Mouse (Mus musculus) embryonic facial prominence, embryonic 11.5 days (tissue): ENCODE measurements around the gene Col5a1. TPM values are rescaled to one million over a fixed set of nuclear protein-coding genes. Genes with fewer than 3 reads are reported as not detected.

ENCODE experiments used
- ATAC-seq: fragments of 200-750 bp; cut with Nextera tagmentation; replicated peaks from 2 replicates; pipeline ENCODE4 v1.8.0; 2017; ENCODE audit warnings: low read depth; ENCODE audit not compliant: insufficient number of reproducible peaks, low FRiP score, low TSS enrichment
- DNase-seq: peaks from one replicate; pipeline ENCODE4 v3.0.0-alpha.2; 2015; ENCODE audit warnings: low spot score
- H3K27ac ChIP-seq: fragments of 300-500 bp; sonication (generic); replicated peaks from 2 replicates; pipeline ENCODE4 v1.5.1; 2014; ENCODE audit warnings: mild to moderate bottlenecking, low read depth, low read length, control low read depth
- H3K27me3 ChIP-seq: fragments of 300-500 bp; sonication (generic); 2 replicates; pipeline ENCODE4 v1.6.1; 2014; ENCODE audit warnings: mild to moderate bottlenecking, low read length, moderate library complexity, mixed read lengths; ENCODE audit not compliant: control insufficient read depth, insufficient read depth
- H3K36me3 ChIP-seq: fragments of 300-500 bp; sonication (generic); replicated peaks from 2 replicates; pipeline ENCODE4 v1.6.1; 2014; ENCODE audit warnings: low read depth, mild to moderate bottlenecking, low read length, moderate library complexity, mixed read lengths; ENCODE audit not compliant: control insufficient read depth, insufficient read depth
- H3K4me1 ChIP-seq: fragments of 300-500 bp; sonication (generic); 2 replicates; pipeline ENCODE4 v1.6.1; 2014; ENCODE audit warnings: low read length, mixed read lengths; ENCODE audit not compliant: control insufficient read depth, insufficient read depth
- H3K4me2 ChIP-seq: fragments of 300-500 bp; sonication (generic); 2 replicates; pipeline ENCODE4 v1.6.1; 2014; ENCODE audit warnings: low read depth, mild to moderate bottlenecking, control low read depth, low read length, moderate library complexity
- H3K4me3 ChIP-seq: fragments of 300-500 bp; sonication (generic); 2 replicates; pipeline ENCODE4 v1.5.1; 2014; ENCODE audit warnings: low read depth, low read length, control low read depth
- H3K9ac ChIP-seq: fragments of 300-500 bp; sonication (generic); replicated peaks from 2 replicates; pipeline ENCODE4 v1.6.1; 2014; ENCODE audit warnings: mild to moderate bottlenecking, control low read depth, low read length
- H3K9me3 ChIP-seq: fragments of 300-500 bp; sonication (generic); replicated peaks from 2 replicates; pipeline ENCODE4 v1.6.1; 2016; ENCODE audit warnings: mild to moderate bottlenecking, low read length, inconsistent platforms, mixed read lengths; ENCODE audit not compliant: control insufficient read depth
- WGBS: fragments of 180-500 bp; shearing (Covaris S2); extraction: QIAGEN DNeasy Blood & Tissue Kit; methylation state at CpG from one replicate; pipeline ENCODE4 v1.1.7; 2014; 5-methylcytosine and 5-hydroxymethylcytosine counted together
- polyA plus RNA-seq: library from polyadenylated mRNA; unstranded; fragments of >200 nt; fragmentation: Nextera tagmentation; extraction: Ambion mirVana; gene quantifications from 2 replicates; pipeline ENCODE4 v1.2.1, GENCODE M21; 2014

The Col5a1 gene
- polyA plus RNA-seq, 1 experiment from 2014 or later = 29.0 TPM

DNA sequence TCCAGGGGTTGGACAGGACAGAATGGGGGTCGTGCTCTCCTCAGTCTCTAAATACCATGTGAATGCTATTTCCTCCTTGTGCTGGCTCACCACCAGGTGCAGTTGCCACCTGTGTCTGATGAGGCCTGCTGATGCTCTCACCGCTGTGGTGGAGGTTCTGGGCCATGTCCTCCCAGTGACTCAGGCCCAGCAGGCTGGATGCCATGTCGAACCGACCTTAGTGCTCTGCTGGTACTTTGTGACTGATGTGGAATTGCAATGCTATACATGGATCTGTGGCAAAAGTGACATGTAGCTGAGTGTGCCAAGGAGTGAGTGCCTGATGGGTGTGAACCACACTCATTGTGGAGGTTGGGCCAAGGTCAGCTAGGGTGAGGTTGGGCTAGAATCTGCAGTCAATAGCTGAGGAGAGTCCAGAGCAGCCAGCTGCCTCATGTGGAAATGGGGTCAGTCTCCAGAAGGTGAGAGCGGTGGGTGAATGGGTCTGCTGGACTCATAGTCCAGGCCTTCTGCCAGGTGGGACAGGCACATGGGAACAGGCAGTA, 44.3 kb downstream of the Col5a1 start:
- Histone ChIP-seq H3K27ac (no peak overlapping the region), H3K9me3 (no peaks in the 10 kb centered on the region), H3K4me1 (peaks cover 6% of the 10 kb centered on the region), H3K4me2 (no peak overlapping the region), H3K9ac (no peak overlapping the region), H3K27me3 (no peaks in the 10 kb centered on the region), H3K4me3 (no peak overlapping the region), H3K36me3 (no peaks in the 10 kb centered on the region)
- WGBS = 85% methylated on average over 5 of the region's 5 CpGs
- no peak for ATAC-seq
- DNase-seq = no peak

DNA sequence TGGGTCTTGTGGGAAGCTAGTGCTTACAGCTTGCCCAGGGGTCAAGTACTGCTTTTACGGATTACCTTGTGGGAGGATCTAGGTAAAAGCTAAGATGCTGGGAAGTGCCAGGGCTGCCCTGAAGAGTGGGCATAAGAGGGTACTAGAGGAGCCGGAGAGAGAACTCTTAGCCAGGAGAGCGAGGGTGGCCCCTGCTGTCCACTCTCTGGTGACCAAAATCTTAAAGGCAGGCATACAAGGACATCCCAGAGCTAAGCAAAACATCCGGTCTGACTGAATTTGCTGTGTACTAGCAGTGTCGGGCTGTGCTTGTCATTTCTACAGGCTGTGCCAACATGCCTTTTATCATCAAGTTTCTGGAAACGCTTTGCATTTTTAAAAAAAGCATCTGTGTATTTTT, 44.9 kb downstream of the Col5a1 start:
- H3K27ac ChIP-seq = no peak overlapping the region
- no peak for ATAC-seq

DNA sequence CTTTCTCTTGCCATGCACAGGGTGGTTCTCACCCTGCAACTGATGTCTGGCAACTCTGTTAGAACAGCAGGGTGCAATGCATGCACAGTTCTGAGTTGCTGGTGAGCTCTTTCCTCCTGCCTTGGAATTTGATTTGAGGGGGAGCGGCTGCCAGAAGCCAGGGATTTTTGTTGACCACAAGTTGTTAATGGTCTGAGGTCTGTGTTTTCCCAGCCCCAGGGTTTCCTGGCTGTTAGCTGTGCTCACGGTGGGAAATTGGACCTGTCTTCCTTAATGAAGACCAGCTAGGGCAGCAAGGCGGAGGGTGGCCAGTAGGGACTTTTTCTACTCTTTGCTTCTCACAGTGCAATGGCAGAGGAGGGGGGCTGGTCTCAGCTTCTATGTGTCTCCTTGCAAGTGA, 45.7 kb downstream of the Col5a1 start:
- H3K4me3 ChIP-seq = no peak overlapping the region
- H3K4me1 ChIP-seq = peaks cover 6% of the 10 kb centered on the region
- DNase-seq (peak; percentile 79), ATAC-seq (0 out of 2 replicates have a peak, but pooled peaks have one; percentile 51)
- no peak overlapping the region for H3K4me2 ChIP-seq
- no peaks in the 10 kb centered on the region for H3K9me3 ChIP-seq
- H3K36me3 ChIP-seq = no peaks in the 10 kb centered on the region
- peak overlapping the region; percentile 56 for H3K27ac ChIP-seq
- no peaks in the 10 kb centered on the region for H3K27me3 ChIP-seq
- H3K9ac ChIP-seq = no peak overlapping the region
- WGBS = 13% methylated on average over 3 of the region's 3 CpGs

More for the DNA sequence above, 44.9 kb downstream of the Col5a1 start:
- Histone ChIP-seq H3K27me3 (no peaks in the 10 kb centered on the region), H3K4me2 (no peak overlapping the region), H3K36me3 (no peaks in the 10 kb centered on the region), H3K4me3 (no peak overlapping the region), H3K4me1 (peaks cover 6% of the 10 kb centered on the region), H3K9me3 (no peaks in the 10 kb centered on the region), H3K9ac (no peak overlapping the region)
- no peak for DNase-seq
- 80% methylated on average over 6 of the region's 6 CpGs for WGBS

DNA sequence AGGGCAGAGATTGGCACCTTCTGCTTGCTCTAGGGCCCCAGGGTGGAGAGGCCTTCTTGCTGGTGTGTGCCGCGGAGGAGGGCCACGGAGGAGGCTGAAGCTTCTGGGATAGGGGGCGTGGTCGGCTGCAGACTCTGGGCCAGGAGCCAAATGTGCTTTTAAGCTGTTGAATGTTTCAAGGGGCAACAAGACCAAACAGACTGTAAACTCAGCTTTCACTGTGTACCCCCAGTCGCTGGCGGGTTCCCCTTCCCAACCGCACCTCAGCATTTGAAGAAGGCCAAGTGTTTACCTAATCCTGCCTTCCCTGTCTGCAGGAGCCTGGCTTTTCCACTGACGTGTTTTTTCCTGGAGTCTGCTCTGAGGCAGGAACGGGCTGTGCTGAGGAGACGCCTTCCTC, 48.0 kb downstream of the Col5a1 start:
- Histone ChIP-seq H3K4me2 (no peak overlapping the region), H3K4me3 (no peak overlapping the region), H3K27ac (peak overlapping the region; percentile 56), H3K9ac (no peak overlapping the region), H3K27me3 (no peaks in the 10 kb centered on the region), H3K36me3 (no peaks in the 10 kb centered on the region), H3K9me3 (no peaks in the 10 kb centered on the region), H3K4me1 (peaks cover 6% of the 10 kb centered on the region)
- 61% methylated on average over 11 of the region's 11 CpGs for WGBS
- DNase-seq (peak; percentile 11), ATAC-seq (no peak)

DNA sequence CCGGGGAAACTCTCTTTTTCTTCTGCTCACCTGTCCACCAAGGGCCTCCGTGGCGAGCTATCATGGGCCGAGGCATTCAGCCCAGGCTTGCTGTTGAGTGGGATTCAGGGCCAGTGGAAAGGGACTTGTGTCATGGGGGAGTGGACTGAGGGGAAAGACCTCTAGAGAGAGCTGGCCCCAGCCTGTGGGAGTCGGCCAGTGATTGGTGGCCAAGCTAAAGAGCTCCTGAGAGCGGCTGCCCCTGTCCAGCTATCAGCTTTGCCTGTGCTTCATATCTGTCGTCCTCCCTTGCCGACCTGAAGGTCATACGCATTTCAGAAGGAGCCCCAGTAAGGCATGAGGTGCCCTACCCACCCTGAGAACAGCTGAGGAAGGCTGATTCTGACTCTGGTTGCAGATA, 48.6 kb downstream of the Col5a1 start:
- Histone ChIP-seq H3K4me2 (no peak overlapping the region), H3K9me3 (no peaks in the 10 kb centered on the region), H3K9ac (no peak overlapping the region), H3K27ac (peak overlapping the region; percentile 56; the same call in 1 of the 2 replicates), H3K27me3 (no peaks in the 10 kb centered on the region), H3K4me3 (no peak overlapping the region), H3K36me3 (no peaks in the 10 kb centered on the region), H3K4me1 (peaks cover 6% of the 10 kb centered on the region)
- WGBS = 81% methylated on average over 9 of the region's 9 CpGs
- no peak for DNase-seq
- no peak for ATAC-seq

DNA sequence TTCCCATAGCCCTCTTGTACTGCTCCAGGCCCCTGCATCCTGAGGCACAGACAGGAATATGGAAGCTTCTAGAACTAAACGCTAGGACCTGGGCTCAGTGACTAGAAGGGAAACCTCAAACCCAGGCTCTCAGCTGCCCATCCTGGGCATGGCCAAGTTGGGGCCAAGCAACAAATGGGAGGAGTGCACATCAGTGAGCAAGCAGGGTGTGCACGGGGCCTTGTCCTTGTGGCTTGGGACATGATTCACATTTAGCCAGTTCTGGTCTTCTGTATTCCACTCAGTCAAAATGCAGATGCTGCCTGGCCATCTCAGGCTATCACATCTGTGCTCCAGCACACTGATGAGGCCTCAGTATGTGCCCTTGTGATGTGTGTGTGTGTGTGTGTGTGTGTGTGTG, 49.2 kb downstream of the Col5a1 start:
- ATAC-seq (no peak), DNase-seq (no peak)
- H3K4me1 ChIP-seq = peaks cover 6% of the 10 kb centered on the region
- H3K4me2 ChIP-seq = no peak overlapping the region
- H3K9ac ChIP-seq = no peak overlapping the region
- H3K36me3 ChIP-seq = no peaks in the 10 kb centered on the region
- no peak overlapping the region for H3K27ac ChIP-seq
- no peak overlapping the region for H3K4me3 ChIP-seq
- no peaks in the 10 kb centered on the region for H3K27me3 ChIP-seq
- 96% methylated on average over 2 of the region's 2 CpGs for WGBS
- no peaks in the 10 kb centered on the region for H3K9me3 ChIP-seq

DNA sequence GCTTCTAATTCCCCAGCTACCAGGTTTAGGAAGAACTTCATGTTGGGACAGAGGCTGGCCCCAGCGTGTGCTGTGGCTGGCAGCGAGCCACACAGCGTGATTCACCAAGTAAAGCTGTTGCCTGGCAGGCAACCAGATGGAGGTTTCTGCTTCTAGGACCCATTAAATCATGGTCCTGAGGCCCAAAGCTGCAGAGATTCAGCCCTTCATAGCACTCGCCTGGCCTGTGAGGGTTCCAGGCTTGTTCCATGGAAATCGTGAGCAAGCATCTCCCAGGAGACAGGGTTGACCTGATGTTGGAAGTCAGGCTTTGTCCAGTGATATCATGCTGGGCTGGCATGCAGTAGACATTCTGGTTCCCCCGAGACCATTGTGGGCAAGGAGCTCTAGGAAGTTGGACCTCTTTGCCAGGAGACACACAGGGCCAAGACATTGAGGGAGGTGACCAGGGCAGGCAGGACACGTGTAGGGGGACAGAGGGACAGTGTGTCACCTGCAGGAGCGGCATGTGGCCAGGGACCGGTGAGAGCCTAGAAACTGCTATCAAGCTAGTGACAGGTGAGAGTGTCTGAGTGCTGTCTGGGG, 50.5 kb downstream of the Col5a1 start:
- Histone ChIP-seq H3K9ac (no peak overlapping the region), H3K4me1 (peaks cover 6% of the 10 kb centered on the region), H3K27me3 (no peaks in the 10 kb centered on the region), H3K4me3 (no peak overlapping the region), H3K36me3 (no peaks in the 10 kb centered on the region), H3K9me3 (no peaks in the 10 kb centered on the region), H3K4me2 (no peak overlapping the region), H3K27ac (no peak overlapping the region)
- 88% methylated on average over 9 of the region's 9 CpGs for WGBS
- DNase-seq = no peak
- ATAC-seq = no peak

DNA sequence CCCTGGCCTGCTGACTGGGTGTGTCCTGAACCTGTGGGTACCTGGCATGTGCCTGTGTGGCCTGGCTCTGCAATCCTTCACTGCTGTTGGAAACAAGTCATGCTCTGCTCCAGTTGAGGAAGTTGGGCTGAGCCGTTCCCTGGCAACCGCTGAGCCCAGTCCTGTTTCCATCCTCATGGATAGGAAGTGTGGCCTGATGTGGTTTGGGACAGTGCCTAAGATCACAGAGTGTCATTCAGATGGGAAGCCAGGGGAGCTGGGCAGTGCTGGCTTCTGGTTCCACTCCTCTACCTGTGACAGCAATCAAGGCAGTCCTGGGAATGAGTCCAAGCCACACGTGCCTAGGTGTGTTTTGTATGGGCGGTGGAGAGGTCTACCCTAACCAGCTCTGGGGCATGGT, 53.2 kb downstream of the Col5a1 start:
- Histone ChIP-seq H3K9me3 (no peaks in the 10 kb centered on the region), H3K4me1 (no peaks in the 10 kb centered on the region), H3K27ac (no peak overlapping the region), H3K36me3 (no peaks in the 10 kb centered on the region; the same call in 1 of the 2 replicates), H3K4me2 (no peak overlapping the region), H3K4me3 (no peak overlapping the region), H3K27me3 (no peaks in the 10 kb centered on the region), H3K9ac (no peak overlapping the region)
- DNase-seq (no peak), ATAC-seq (no peak)
- 95% methylated on average over 4 of the region's 4 CpGs for WGBS
